Mouse (Mus musculus) adrenal gland, postnatal 10 days (tissue): ENCODE data around the gene AL607142.1. TPM values are rescaled to one million over a fixed set of nuclear protein-coding genes. Genes with fewer than 3 reads are reported as not detected.

ENCODE experiments used
- DNase-seq: peaks from one replicate; pipeline ENCODE4 v3.0.0; 2021; ENCODE audit warnings: mixed read lengths
- total RNA-seq, 2 experiments: library from RNA; stranded (reverse); gene quantifications; 2 replicates each; pipeline ENCODE4 v1.2.3; 2021

Gene AL607142.1
- total RNA-seq, 2 experiments from 2014 or later, result not detected

GRCm38 (mm10) chr4:120057529-120057928 lies 7.3 kb upstream of the AL607142.1 start:
- no peak for DNase-seq

- DNase-seq, result no peak
Observed at GRCm38 (mm10) chr4:120058157-120058556, 6.6 kb upstream of the AL607142.1 start.

- DNase-seq, result peak; percentile 21
Observed at GRCm38 (mm10) chr4:120058794-120059193, 6.0 kb upstream of the AL607142.1 start.

GRCm38 (mm10) chr4:120061727-120062126 lies 3.1 kb upstream of the AL607142.1 start:
- DNase-seq, result no peak

- DNase-seq, result no peak
Observed at GRCm38 (mm10) chr4:120062198-120062597, 2.6 kb upstream of the AL607142.1 start.

- no peak for DNase-seq
Observed at GRCm38 (mm10) chr4:120062754-120063153, 2.0 kb upstream of the AL607142.1 start.

GRCm38 (mm10) chr4:120063353-120064124 lies 1.3 kb upstream of the AL607142.1 start:
- no peak for DNase-seq

GRCm38 (mm10) chr4:120066841-120067591 lies 2.2 kb downstream of the AL607142.1 start:
- DNase-seq, result peak; percentile 32

- peak; percentile 26 for DNase-seq
Observed at GRCm38 (mm10) chr4:120067592-120068235, 2.9 kb downstream of the AL607142.1 start.

- DNase-seq, result no peak
Observed at GRCm38 (mm10) chr4:120068883-120069581, 4.2 kb downstream of the AL607142.1 start.

- no peak for DNase-seq
Observed at GRCm38 (mm10) chr4:120069582-120069980, 4.8 kb downstream of the AL607142.1 start.

GRCm38 (mm10) chr4:120071411-120071810 lies 6.6 kb downstream of the AL607142.1 start:
- DNase-seq, result no peak

GRCm38 (mm10) chr4:120071842-120072507 lies 7.2 kb downstream of the AL607142.1 start:
- peak; percentile 34 for DNase-seq

GRCm38 (mm10) chr4:120074061-120074460 lies 9.3 kb downstream of the AL607142.1 start:
- no peak for DNase-seq

GRCm38 (mm10) chr4:120077322-120077721 lies 12.5 kb downstream of the AL607142.1 start:
- DNase-seq, result no peak

- DNase-seq, result no peak
Observed at GRCm38 (mm10) chr4:120082527-120082926, 17.7 kb downstream of the AL607142.1 start.

- no peak for DNase-seq
Observed at GRCm38 (mm10) chr4:120083700-120084099, 18.9 kb downstream of the AL607142.1 start.

GRCm38 (mm10) chr4:120089536-120089935 lies 24.7 kb downstream of the AL607142.1 start:
- no peak for DNase-seq

- no peak for DNase-seq
Observed at GRCm38 (mm10) chr4:120091997-120092783, 27.4 kb downstream of the AL607142.1 start.

GRCm38 (mm10) chr4:120096935-120097334 lies 32.1 kb downstream of the AL607142.1 start:
- no peak for DNase-seq

GRCm38 (mm10) chr4:120101186-120101585 lies 36.4 kb downstream of the AL607142.1 start:
- DNase-seq, result no peak
